Mouse (Mus musculus): Measurements from ENCODE around the gene Nrxn3.
A peak's percentile ranks its signal among the peaks of the same experiment; 100 is the strongest.

Gene Nrxn3

DNA sequence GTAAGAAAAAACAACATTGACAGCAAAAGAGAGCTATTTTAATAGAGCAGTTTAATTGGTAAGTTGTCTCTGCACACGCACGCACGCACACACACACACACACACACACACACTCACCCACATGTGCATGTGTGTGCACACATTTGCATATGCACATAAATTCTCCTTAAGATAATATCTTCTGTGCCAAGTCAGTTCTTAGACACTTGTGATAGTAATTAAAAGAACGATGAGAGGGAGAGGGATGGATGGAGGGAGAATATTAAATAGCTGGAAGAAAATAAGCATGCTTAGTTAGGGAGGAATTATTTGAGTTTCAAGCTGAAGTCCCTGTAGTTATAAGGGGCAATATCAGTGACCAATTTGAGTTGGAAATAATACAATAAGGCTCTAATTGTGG is 203.6 kb downstream of the Nrxn3 start:
- DNase-seq (ENCODE audit: low spot score in 2 of 2): no peak

DNA sequence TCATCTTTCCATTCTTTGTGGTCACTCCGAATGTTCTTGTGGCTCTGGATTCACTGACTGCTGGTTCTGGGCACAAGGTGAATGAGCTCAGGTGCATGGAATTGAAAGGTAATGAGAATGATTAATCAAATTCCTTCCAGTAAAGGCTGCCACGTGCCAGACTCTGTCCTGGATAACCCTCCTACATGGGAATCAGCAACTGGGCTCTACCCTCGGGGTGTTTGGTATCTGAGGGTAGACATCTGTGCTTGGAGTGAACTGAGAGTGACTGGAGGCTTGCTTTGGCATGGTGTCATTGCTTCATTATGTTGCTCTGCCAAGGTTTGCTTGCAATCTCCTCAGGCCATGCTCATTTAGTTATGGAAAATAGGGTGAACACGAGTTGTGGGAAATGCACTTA is 209.0 kb downstream of the Nrxn3 start:
- no peak for DNase-seq (ENCODE audit: low spot score in 2 of 2)

DNA sequence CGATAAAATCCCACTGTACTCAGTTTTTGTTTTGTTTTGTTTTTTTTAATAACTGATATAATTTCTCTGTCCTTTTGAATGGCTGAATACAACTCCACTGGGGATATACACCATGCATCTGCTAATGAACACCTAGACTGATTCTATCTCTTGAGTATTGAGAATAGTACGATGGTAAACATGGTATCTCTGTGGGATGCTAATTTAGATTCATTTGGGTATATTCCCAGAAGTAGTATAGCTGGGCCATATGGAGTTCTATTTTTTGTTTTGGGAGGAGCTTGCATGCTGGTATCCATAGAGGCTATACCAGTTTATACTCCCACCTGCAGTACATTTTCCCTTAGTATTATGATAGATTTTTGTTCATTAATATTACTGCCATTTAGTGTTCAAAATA is 217.0 kb downstream of the Nrxn3 start:
- no peak for DNase-seq (ENCODE audit: low spot score in 2 of 2)

DNA sequence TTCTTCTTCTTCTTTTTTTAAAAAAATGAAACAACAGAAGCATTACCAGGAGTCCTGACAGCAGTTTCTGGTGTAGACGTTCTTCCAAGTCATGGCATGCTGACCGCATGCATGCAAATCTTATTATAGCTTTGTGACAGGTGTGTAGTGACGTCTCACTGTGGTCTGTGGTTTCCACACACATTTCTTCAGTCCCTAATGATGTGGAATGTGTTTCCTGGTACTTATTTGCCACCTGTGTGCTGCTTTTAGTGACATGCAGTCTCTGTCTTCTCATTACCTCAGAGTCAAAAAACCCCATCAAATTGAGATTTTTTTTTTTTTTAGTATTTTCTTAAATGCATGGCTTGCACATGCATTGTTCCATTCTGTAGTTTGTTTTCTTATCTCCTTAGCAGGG is 222.3 kb downstream of the Nrxn3 start:
- DNase-seq (ENCODE audit: low spot score in 2 of 2): no peak

DNA sequence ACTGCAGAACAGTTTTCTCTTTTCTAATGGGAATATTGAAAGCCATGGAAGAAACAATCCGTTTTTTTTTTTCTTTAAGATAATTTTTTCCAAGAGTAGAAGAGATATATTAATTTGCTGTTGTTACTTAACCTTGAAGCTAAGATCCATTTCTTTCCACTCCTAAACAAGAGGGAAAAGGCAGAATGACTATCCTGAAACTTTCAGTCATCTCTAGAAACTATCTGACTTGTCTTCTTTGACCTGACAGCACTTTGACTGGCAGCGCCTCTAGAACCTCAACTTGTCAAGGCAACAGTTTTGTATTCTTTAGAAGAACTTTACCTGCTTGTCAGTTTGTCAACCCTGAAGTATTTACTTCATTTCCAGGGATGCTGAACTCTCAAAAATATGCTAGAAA is 227.2 kb downstream of the Nrxn3 start:
- DNase-seq (ENCODE audit: low spot score in 2 of 2): no peak

DNA sequence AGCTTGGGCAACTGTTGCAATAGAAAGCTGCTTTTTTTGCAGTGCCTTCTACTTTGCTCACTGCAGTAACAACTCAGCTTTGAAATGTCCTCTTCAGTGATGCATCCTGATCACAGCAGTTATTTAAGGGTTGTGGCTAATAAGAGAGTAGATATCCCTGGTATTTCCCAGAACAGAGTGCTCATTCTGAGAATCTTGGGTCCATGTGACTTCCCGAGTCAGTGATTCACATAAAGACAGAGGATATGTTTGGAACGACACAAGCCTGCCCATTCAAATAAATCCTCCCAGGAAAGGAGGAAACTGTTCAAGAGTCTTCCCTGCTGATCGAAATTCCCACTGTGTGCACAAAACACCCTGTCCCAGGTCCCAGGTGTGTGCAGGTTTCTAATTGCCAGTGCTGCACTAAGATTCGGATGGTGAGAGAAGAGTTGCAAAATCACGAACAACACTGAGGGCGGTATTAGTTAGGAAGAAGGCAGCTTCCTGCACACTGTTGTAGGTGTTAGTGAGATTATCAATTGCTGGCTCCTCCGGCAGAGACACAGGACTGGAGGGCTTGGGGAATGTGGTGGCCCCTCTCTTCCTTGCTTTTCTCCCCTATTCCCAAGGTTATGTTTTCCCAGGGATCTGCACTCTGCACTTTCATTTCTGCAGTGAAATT is 230.4 kb downstream of the Nrxn3 start:
- no peak for DNase-seq (ENCODE audit: low spot score in 2 of 2)

DNA sequence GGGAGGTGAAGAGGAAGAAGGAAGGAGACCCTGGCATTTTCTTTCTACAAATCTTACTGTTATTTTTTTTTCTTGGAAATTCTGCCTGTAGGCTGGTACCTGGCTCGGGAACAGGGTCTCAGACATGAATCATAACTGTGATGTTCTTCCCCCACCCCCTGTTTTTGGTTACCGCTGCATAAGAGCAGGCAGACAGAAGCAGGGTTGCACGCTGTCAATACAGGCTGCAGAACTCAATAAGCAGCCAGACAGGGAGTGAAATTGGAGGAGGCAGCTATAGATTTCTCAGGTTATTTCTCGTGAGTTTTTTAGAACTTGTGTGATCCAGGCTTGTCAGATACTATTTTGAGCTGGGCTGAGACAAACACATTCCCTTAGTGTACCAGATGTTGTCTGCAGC is 231.1 kb downstream of the Nrxn3 start:
- DNase-seq (ENCODE audit: low spot score in 2 of 2): no peak

DNA sequence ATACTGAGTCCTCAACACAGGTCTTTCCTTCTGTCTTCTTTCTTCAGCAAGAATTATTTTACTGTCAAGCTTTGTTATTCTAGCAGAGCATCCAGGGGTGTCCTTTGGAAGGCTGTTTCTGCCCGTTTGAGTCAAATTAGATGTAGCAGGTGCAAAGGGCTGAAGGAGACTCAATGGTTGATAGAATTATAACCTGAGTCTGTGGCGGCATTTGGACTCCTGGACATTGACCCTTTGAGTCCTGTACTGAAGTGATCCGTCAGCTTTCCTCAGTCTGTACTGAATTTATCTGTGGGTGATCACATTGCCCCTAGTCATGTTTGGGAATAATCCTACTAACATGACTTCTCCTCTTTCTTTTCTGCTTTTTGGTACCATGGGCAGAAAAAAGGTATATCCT is 234.8 kb downstream of the Nrxn3 start:
- DNase-seq (ENCODE audit: low spot score in 2 of 2): no peak

DNA sequence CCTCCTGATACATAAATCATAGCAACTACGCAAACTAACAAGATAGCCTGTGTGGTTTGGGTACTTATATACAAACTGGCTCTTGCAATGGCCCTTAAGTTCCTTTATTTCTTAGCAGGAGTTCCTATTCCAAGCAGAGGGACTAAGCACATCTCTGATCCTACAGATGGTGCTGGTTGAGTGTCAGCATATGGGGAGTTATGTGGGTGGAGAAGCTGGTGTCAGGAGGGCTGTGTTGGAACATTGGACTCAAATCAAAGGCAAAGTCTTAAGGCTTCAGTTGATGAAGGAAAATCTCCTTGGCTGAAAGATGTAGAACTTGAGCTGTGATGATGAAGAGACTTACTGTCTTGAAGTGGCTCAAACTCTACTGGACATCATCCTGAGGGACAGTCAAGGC is 238.1 kb downstream of the Nrxn3 start:
- DNase-seq (ENCODE audit: low spot score in 2 of 2): no peak

DNA sequence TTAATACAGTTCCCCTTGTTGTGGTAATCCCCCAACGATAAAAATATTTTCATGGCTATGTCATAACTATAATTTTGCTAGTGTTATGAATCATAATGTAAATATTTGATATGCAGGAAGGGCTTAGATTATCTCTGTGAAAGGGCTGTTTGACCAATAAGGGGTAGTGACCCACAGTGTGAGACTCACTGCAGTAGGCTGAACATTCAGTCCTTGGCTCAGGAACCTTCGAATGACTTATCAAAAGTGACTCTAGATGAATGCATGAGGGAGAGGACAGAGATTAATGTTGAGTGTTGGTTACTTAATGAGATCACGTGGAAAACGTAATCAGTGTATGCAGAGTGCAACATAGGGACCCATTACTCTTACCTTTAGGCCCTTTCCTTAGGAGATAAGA is 243.7 kb downstream of the Nrxn3 start:
- DNase-seq (ENCODE audit: low spot score in 2 of 2): no peak

DNA sequence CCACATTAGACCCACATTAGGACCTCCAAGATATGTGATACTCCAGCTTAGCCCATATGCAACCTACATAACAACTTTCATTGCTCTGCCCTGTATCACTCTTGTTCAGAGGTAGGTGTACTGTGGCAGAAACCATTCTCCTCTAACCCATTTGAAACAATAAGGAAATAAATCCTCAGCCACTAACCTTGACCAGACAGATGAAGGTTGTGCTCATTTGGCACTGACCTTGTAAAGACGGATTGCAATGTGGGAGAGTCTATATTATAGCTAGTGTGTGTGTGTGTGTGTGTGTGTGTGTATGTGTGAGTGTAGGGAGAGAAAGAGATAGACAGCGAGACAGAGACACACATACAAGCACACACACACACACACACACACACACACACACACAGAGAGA is 253.9 kb downstream of the Nrxn3 start:
- no peak for DNase-seq (ENCODE audit: low spot score in 2 of 2)

DNA sequence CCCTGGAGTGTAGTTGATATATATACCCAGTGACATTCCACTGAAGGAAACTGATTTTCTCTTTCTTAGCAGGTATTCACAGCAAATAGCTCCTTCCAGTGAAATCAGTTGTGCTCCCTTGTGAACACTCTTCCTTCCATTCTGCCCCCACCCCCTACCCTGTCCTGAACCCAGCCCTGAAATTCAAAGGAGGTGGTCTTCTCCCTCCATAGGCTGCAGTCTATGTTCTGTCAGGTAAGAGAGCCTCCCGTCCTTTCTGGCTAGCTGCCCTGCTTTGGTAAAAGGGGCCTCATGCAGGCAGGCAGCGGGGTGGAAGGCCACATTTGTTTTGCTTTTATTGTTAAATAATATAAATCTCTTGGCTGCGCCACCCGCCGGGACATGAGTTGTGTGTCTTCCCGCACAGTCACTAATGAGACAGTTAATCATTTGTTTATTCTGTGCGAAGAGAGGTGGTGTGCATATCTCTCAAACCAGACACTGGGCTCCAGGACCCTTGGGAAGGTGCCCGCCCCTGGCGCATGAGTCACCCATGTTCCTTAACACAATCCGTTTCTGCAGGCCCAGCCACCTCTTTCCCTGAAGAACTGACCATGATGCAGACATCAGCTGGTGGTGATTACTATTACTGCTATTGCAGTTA is 261.1 kb downstream of the Nrxn3 start:
- DNase-seq (ENCODE audit: low spot score in 2 of 2): peak; percentile 28 to 52

DNA sequence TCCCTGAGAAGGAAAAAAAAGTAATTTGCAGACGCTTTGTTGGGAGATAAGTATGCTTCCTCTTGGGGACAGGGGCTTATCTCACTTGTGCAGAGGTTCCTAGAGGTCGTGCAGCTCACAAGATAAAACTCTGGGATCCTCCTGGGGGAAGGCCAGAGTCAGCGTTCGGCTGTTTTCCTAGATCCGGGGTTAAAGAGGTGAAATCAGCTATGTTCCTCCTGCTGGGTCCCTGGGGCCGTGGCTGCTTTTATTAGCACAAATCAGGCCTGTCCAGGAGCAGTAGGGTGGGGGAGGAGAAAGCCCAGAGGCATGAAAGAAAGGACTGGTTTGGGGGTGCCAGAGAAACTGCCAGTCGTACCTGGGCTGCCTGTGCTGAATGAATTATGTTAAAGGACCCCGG is 261.7 kb downstream of the Nrxn3 start:
- DNase-seq (ENCODE audit: low spot score in 2 of 2): peak; percentile 45 to 71

DNA sequence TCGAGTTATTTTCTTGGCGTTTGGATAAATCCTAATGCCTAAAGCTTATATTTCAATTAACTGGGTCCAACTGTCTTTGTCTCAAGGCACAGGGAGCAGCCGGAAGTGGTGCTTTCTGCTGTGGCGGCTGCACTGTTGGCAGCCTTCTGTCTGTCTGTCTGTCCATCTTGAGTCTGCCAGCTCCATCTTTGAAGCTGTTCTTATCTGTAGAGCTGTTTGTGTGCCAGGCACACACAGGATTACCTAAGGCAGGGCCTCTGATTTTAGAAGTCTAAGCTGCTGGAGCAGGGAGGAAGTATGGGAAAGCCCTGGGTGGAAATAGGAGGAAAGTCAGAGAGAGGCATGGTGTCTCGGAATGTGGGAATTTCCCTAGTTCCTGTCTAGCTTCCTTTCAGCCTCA is 262.1 kb downstream of the Nrxn3 start:
- DNase-seq (ENCODE audit: low spot score in 2 of 2): peak in 1 of 2 experiments; percentile 16

DNA sequence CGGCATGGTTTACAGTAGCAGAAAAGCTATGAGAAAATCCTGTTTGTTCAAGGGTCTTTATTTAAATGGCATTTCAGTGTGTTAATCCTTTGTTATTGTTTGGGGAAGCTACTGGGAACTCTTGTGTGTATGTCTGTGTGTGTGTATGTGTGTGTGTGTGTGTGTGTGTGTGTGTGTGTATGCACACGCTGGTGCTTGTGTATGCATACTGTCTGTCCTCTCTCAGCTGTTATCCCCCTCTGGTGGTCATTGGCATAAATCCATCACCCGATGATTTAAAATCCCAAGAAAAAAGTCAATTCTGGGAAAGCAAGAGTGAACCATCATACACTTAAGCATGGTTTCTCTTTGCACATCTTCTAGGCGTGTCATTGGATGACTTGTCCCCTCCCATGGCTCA is 264.4 kb downstream of the Nrxn3 start:
- no peak for DNase-seq (ENCODE audit: low spot score in 2 of 2)

DNA sequence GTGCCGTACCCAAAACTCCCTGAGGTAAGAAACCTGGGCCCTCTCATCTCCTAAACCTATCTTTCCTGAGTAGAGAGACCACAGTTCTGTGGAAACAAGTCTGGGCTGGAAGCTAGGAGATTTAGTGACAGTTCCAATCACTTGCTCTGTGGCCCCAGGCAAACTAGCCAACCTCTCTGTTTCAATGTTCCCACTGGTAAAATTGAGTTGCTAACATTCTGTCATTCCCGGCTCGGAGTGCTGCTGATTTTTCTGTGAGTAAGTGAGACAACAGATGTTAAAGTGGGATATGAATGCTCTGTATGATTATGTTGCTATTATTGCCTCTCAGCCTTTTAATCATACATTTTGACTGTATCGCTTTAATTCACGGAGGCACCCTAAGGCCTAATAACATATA is 268.1 kb downstream of the Nrxn3 start:
- DNase-seq (ENCODE audit: low spot score in 2 of 2): no peak

DNA sequence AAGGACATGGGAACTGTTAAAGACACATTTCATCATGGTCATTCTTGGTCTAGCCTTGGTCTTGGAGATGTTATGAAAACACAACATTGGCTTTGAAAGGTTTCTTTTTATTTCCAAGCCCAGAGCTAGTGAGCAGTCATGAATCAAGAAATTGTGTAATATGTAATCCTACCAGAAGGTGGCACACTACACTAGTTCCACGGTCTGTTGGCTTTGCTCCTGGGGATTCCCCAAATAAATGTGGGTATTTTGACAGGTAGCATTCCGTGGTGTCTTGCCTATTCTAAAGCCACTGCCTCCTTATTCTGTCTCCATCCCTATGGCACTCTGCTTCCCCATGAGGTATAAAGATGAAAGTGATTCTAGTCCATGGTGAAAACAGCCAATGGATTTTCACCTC is 269.5 kb downstream of the Nrxn3 start:
- DNase-seq (ENCODE audit: low spot score in 2 of 2): no peak

DNA sequence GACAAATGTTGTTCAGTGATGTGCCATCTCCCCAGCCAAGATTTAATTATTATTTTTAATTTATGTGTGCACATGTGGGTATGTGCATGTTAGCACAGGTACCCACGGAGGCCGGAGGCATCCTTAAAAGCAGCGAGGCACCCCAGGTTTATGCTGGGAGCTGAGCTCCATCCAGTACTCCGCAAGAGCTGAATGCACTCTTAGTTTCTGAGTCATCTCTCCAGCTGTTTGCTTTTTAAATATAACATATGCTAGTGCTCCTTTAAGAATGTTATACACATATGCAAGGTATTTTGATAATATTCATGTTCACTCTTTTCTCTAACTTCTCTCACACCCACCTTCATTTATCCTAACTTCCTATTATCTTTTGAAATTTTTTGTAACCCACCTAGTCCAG is 271.1 kb downstream of the Nrxn3 start:
- DNase-seq (ENCODE audit: low spot score in 2 of 2): no peak

DNA sequence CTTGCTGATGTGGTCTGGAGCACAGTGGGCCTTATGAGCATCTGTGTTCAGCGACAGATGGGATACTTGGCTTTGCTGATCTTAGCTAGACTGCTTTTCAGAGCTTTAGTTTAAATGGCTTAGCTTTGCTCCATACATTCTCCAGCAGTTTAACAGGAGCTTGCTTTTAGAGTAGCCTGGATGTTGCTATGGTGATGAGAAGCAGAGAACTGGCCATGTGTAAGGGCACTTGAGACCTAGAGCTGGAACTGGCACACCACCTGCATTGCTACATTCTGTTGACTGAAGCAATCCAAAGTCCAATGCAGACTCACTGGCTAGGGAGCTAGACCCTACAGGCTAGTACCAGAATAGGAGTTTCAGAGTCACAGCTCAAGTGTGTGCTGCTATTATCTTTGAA is 293.8 kb downstream of the Nrxn3 start:
- DNase-seq (ENCODE audit: low spot score in 2 of 2): no peak

DNA sequence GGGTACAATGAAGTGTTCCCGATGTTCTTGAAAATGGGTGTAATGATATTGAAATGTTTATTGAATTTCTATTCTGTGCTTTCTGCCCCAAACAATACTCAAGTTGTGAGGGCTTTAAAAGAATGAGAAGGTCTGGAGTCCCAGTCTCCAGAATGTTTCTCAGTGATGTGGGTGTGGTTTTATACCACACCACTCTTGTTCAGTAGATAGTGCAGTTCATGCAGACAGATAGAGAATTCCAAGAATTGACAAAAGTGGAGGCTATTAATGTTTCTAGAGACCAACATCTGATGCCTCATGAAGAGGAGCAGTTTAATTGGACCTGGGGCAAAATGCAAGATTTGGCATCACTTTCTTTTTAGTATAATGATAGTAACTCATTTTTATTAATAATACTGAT is 302.5 kb downstream of the Nrxn3 start:
- no peak for DNase-seq (ENCODE audit: low spot score in 2 of 2)

DNA sequence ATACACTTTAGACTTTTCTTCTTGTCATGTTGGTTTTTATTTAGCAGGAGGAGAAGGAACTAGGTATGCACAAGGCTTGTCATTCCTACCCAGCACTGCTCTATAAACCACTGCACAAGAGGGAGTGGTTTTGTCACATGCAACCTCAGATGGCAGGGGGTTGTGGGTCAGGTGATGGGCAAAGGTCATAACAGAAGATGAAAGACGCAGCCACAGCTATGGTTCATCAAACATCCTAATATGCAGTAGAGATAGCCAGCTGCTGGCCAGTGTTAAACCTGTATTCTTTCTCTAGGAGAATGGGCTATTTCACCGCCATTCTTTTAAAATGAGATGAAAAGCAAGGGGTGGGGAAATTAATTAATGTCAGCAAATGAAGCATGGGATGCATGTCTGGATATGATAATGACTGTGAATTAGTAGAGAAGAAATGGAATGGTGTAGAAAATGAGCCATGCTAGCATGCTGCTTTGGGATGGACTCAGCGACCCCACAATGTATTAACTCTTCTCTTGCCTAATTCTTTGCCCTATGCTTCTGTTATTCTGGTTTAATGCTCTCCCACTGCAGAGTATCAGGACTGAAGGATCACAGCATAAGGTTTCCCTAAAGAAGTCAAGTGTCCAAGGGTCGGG is 313.4 kb downstream of the Nrxn3 start:
- no peak for DNase-seq (ENCODE audit: low spot score in 2 of 2)

DNA sequence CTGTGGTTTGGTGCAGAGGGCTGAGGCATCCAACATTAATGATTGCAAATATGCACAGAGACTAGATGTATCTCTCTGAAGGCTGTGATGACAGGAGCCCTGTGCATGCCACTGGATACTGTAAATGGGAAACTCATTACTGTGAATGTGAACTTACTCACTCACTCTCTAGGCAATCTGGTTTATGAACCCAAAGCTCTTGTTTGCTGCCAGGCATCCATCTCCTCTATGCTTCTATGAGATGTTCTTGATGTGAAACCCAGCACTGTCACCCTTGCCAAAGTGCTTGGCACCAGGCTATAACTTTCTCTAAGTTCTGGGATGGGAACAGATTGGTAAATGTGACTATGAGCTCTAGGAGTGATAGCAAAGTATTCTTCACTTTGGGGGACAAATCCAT is 317.5 kb downstream of the Nrxn3 start:
- DNase-seq (ENCODE audit: low spot score in 2 of 2): no peak

DNA sequence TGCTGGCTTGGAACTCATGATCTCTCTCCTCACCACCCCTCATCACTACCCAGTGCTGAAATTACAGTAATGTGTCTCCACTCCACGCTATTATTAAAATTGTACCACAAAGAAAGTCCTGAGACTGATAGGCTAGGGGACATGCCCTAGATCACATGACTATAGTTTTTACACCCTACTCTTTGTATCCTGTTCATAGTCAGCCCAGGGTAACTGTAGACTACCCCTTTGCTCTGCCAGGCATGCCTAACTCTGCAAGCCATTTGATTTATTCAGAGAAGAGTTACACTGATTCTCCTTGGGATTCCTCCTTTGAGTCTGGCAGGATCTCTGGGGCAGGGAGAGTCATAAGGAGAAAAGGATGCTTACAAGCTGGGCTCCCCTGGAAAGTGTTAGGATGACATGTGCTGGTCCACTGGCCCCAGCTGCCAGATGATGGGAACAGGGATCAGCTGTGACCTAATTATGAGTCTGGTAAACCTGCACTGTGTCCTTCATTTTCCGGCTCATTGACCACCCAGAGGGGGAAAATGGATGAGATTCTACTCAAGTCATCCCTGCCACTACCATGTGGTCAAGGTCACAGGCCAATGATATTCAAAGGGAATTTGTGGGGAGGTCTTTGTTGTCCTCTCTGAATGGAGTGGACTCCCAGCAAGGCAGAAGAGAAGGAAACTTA is 318.9 kb downstream of the Nrxn3 start:
- no peak for DNase-seq (ENCODE audit: low spot score in 2 of 2)
